Comparison of ENCODE assay signal across 19 mouse cellular contexts in genomic region chr12:82234463-82235223, GRCm38 (mm10).
A peak's percentile ranks its signal among the peaks of the same experiment; 100 is the strongest.
DNase-seq lines count a peak whose midpoint lies in the region; ATAC-seq lines count a peak whose summit lies in the region.
"Had no signal": no experiment of that assay in that cellular context is flagged by ENCODE, and none has a peak within 500 bp of the region (broad histone marks: within the 10 kb centered on the region; RNA-seq: fewer than 3 reads in every experiment).

No protein-coding gene starts in this region.

- 74% methylated on average over 14 of the region's 14 CpGs for whole genome bisulfite sequencing in kidney, embryonic 14.5 days
- 77% methylated on average over 14 of the region's 14 CpGs for WGBS in kidney, embryonic 16.5 days
- WGBS in limb, embryonic 12.5 days = 52% methylated on average over 14 of the region's 14 CpGs
- 81% methylated on average over 14 of the region's 14 CpGs for WGBS in forebrain, embryonic 13.5 days

- H3K27ac ChIP-seq in kidney, embryonic 14.5 days (ENCODE audit: low read depth, low read length) = no peak overlapping the region
- no peak overlapping the region for H3K27ac ChIP-seq in kidney, embryonic 16.5 days (ENCODE audit: low read length)
- H3K27ac ChIP-seq in limb, embryonic 12.5 days = no peak overlapping the region
- no peak overlapping the region for H3K27ac ChIP-seq in forebrain, embryonic 13.5 days
- H3K27ac ChIP-seq: forebrain, embryonic 12.5 days; left cerebral cortex, adult 2 months; limb, embryonic 15.5 days had no signal

- no peak overlapping the region for H3K4me3 ChIP-seq in kidney, embryonic 14.5 days (ENCODE audit: low read length)
- no peak overlapping the region for H3K4me3 ChIP-seq in kidney, embryonic 16.5 days (ENCODE audit: low read length)
- H3K4me3 ChIP-seq in limb, embryonic 12.5 days (replicated peaks) = no peak overlapping the region
- no peak overlapping the region for H3K4me3 ChIP-seq in forebrain, embryonic 13.5 days
- H3K4me3 ChIP-seq: forebrain, embryonic 12.5 days; left cerebral cortex, adult 2 months; limb, embryonic 15.5 days; megakaryocyte, embryonic 14.5 days had no signal

- H3K36me3 ChIP-seq in kidney, embryonic 14.5 days (ENCODE audit: control insufficient read depth, insufficient read depth, low read length) = 0 out of 2 replicates have a peak, but pooled peaks cover 3% of the 10 kb centered on the region
- H3K36me3 ChIP-seq in kidney, embryonic 16.5 days (ENCODE audit: insufficient read depth, low read length) = 0 out of 2 replicates have a peak, but pooled peaks cover 4% of the 10 kb centered on the region
- peaks cover 5% of the 10 kb centered on the region; the same call in 1 of the 2 replicates for H3K36me3 ChIP-seq in limb, embryonic 12.5 days
- peaks cover 12% of the 10 kb centered on the region; the same call in 1 of the 2 replicates for H3K36me3 ChIP-seq in forebrain, embryonic 13.5 days (ENCODE audit: poor library complexity, severe bottlenecking)

- peak; percentile 44 for DNase-seq in retina, postnatal 1 day
- no peak for DNase-seq in retina, embryonic 14.5 days (ENCODE audit: low spot score)
- no peak for DNase-seq in natural killer cell, adult 2 months (ENCODE audit: low spot score in 2 of 2)
- DNase-seq: B cell, adult 2 months; cerebellum, adult 18-20 months; cerebellum, postnatal 25 days; heart, postnatal 36 days; kidney, adult 18-20 months; kidney, postnatal 36 days; lung, adult 2 months; spleen, adult 18-20 months had no signal

- H3K27me3 ChIP-seq in kidney, embryonic 14.5 days (ENCODE audit: control insufficient read depth, insufficient read depth, low read length) = no peaks in the 10 kb centered on the region
- H3K27me3 ChIP-seq in kidney, embryonic 16.5 days (ENCODE audit: insufficient read depth, low read length) = no peaks in the 10 kb centered on the region
- H3K27me3 ChIP-seq in limb, embryonic 12.5 days = no peaks in the 10 kb centered on the region
- H3K27me3 ChIP-seq in forebrain, embryonic 13.5 days = no peaks in the 10 kb centered on the region
- H3K27me3 ChIP-seq: forebrain, embryonic 12.5 days; limb, embryonic 15.5 days; megakaryocyte, embryonic 14.5 days had no signal

- H3K9me3 ChIP-seq in kidney, embryonic 14.5 days (ENCODE audit: control insufficient read depth, low read length) = no peaks in the 10 kb centered on the region
- no peaks in the 10 kb centered on the region for H3K9me3 ChIP-seq in kidney, embryonic 16.5 days (ENCODE audit: low read length)
- H3K9me3 ChIP-seq in limb, embryonic 12.5 days = no peaks in the 10 kb centered on the region
- no peaks in the 10 kb centered on the region for H3K9me3 ChIP-seq in forebrain, embryonic 13.5 days (replicated peaks)
- H3K9me3 ChIP-seq: forebrain, embryonic 12.5 days; limb, embryonic 15.5 days; megakaryocyte, embryonic 14.5 days had no signal

- peaks cover 21% of the 10 kb centered on the region for H3K4me1 ChIP-seq in kidney, embryonic 14.5 days (ENCODE audit: control insufficient read depth, insufficient read depth, low read length)
- H3K4me1 ChIP-seq in kidney, embryonic 16.5 days (ENCODE audit: insufficient read depth, low read length) = peaks cover 15% of the 10 kb centered on the region
- peaks cover 42% of the 10 kb centered on the region for H3K4me1 ChIP-seq in limb, embryonic 12.5 days (replicated peaks)
- H3K4me1 ChIP-seq in forebrain, embryonic 13.5 days = peaks cover 25% of the 10 kb centered on the region

- peak; percentile 24; the same call in 1 of the 2 replicates for ATAC-seq in kidney, embryonic 14.5 days (ENCODE audit: low FRiP score, low TSS enrichment)
- no peak for ATAC-seq in kidney, embryonic 16.5 days (ENCODE audit: low FRiP score, low TSS enrichment)
- peak; percentile 52; the same call in 1 of the 2 replicates for ATAC-seq in limb, embryonic 12.5 days (ENCODE audit: insufficient number of reproducible peaks, insufficient read depth, low FRiP score, low TSS enrichment, low read depth)
- no peak for ATAC-seq in forebrain, embryonic 13.5 days

- no peak overlapping the region for H3K4me2 ChIP-seq in kidney, embryonic 14.5 days (replicated peaks; ENCODE audit: low read depth, low read length)
- H3K4me2 ChIP-seq in kidney, embryonic 16.5 days (replicated peaks; ENCODE audit: low read depth, low read length) = no peak overlapping the region
- no peak overlapping the region for H3K4me2 ChIP-seq in limb, embryonic 12.5 days
- H3K4me2 ChIP-seq in forebrain, embryonic 13.5 days = no peak overlapping the region
- H3K4me2 ChIP-seq: forebrain, embryonic 12.5 days; limb, embryonic 15.5 days had no signal

- H3K9ac ChIP-seq in kidney, embryonic 14.5 days (ENCODE audit: low read depth, low read length) = no peak overlapping the region
- no peak overlapping the region for H3K9ac ChIP-seq in kidney, embryonic 16.5 days (replicated peaks; ENCODE audit: low read length)
- no peak overlapping the region for H3K9ac ChIP-seq in limb, embryonic 12.5 days (replicated peaks)
- no peak overlapping the region for H3K9ac ChIP-seq in forebrain, embryonic 13.5 days
- H3K9ac ChIP-seq: forebrain, embryonic 12.5 days; limb, embryonic 15.5 days had no signal

Comparison
In these comparisons a context has a peak if more than half of its experiments do, and no peak if none do; other contexts are left out.
1. ATAC-seq: peak in kidney, embryonic 14.5 days (single experiment) and limb, embryonic 12.5 days (single experiment); none in kidney, embryonic 16.5 days (single experiment) and forebrain, embryonic 13.5 days (single experiment).